Mouse (Mus musculus) telencephalon, adult 2 months (tissue): ENCODE measurements around the gene Nudc.

Source experiments
- DNase-seq: peaks from one replicate; pipeline ENCODE4 v3.0.0-alpha.2; 2011; ENCODE audit warnings: low read depth, low spot score

Gene Nudc

GRCm38 (mm10) chr4:133545272-133546231 is at the start of gene Nudc:
Nudc (minus strand) TSS chr4:133545996.
- DNase-seq = peak; percentile 93

- no peak for DNase-seq
Measured at GRCm38 (mm10) chr4:133595538-133595937, 49.7 kb upstream of the Nudc start.

GRCm38 (mm10) chr4:133592570-133592969 is 46.8 kb upstream of the Nudc start:
- DNase-seq = no peak

GRCm38 (mm10) chr4:133584059-133584951 is 38.5 kb upstream of the Nudc start, which contains the start of gene Gpn2:
Gpn2 (plus strand) TSS chr4:133584362.
- DNase-seq = peak; percentile 88

- DNase-seq = no peak
Measured at GRCm38 (mm10) chr4:133583690-133584058, 37.9 kb upstream of the Nudc start.

GRCm38 (mm10) chr4:133577983-133578382 is 32.2 kb upstream of the Nudc start:
- DNase-seq = no peak

GRCm38 (mm10) chr4:133574843-133575202 is 29.0 kb upstream of the Nudc start:
- DNase-seq = no peak

- peak; percentile 85 for DNase-seq
Measured at GRCm38 (mm10) chr4:133574070-133574842, 28.5 kb upstream of the Nudc start, which contains the start of gene Gpatch3. Gpatch3 (plus strand) TSS chr4:133574745.

GRCm38 (mm10) chr4:133570066-133570466 is 24.3 kb upstream of the Nudc start:
- DNase-seq = no peak

GRCm38 (mm10) chr4:133569291-133570065 is 23.7 kb upstream of the Nudc start:
- no peak for DNase-seq

GRCm38 (mm10) chr4:133567251-133567650 is 21.5 kb upstream of the Nudc start:
- no peak for DNase-seq

- no peak for DNase-seq
Measured at GRCm38 (mm10) chr4:133563123-133563571, 17.4 kb upstream of the Nudc start.

GRCm38 (mm10) chr4:133561622-133562021 is 15.8 kb upstream of the Nudc start:
- no peak for DNase-seq

- no peak for DNase-seq
Measured at GRCm38 (mm10) chr4:133559846-133560245, 14.1 kb upstream of the Nudc start.

GRCm38 (mm10) chr4:133557041-133557717 is 11.4 kb upstream of the Nudc start:
- DNase-seq = no peak

GRCm38 (mm10) chr4:133553448-133554330 is 7.9 kb upstream of the Nudc start:
- no peak for DNase-seq

GRCm38 (mm10) chr4:133552768-133553447 is 7.1 kb upstream of the Nudc start, which contains the start of gene Nr0b2:
Nr0b2 (plus strand) TSS chr4:133553376.
- no peak for DNase-seq

GRCm38 (mm10) chr4:133552029-133552428 is 6.2 kb upstream of the Nudc start:
- no peak for DNase-seq
